Mouse (Mus musculus) right cerebral cortex, postnatal 36 days (tissue): ENCODE measurements around the gene Rgs4.

Experiments
- DNase-seq, 2 experiments: peaks; one replicate each; pipeline ENCODE4 v3.0.0; 2022; ENCODE audit warnings: low spot score in 2 of 2, mixed read lengths in 1 of 2

Rgs4 gene

GRCm38 (mm10) chr1:169747473-169747872 lies at the start of gene Rgs4:
Gene Rgs4, minus strand, starts transcription at chr1:169747642.
- peak; percentile 85 to 89 for DNase-seq

GRCm38 (mm10) chr1:169792437-169792836 lies 45.0 kb upstream of the Rgs4 start:
- DNase-seq = no peak

DNA sequence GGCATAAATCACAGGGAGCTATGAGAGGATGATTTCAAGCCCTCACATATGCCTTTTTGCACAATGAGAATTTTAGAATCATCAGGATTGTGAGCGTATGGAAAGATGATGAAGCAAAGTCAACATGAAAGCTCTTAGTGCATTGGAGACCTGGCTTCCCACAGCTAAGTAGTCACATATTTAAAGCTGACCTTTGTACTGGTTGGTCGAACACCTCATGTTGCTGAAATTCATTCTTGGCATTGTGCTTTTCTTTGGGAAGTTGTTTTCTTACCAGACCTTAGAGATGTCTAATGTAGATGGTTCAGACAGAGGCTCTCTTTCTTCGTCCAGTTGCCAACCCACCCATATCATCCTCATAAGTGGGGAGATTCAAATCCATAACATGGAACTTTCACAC lies 38.5 kb upstream of the Rgs4 start:
- no peak for DNase-seq

DNA sequence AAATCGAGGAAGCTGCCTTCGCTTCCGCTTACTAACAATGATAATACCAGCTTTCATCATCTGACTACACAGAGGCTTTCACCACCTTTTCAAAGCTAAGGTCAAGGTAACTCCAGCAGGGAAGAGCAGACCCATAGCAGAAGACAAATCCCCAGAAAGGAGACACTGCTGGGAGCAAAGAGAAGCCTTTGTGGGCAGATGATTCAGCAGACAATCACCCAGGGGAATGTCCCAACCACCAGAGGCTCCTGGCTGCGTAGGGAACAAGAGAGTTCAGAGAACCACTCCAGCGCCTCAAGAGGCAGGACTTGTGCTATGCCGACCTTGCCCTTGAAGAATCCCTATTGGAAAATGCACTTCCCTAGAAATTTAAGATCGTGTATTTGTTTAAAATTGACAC lies 29.1 kb upstream of the Rgs4 start:
- no peak for DNase-seq

GRCm38 (mm10) chr1:169764619-169764955 lies 17.1 kb upstream of the Rgs4 start:
- no peak for DNase-seq

- DNase-seq = peak; percentile 44 to 51
Observed at GRCm38 (mm10) chr1:169763858-169764618, 16.6 kb upstream of the Rgs4 start.

- no peak for DNase-seq
Observed at GRCm38 (mm10) chr1:169762524-169762923, 15.1 kb upstream of the Rgs4 start.

DNA sequence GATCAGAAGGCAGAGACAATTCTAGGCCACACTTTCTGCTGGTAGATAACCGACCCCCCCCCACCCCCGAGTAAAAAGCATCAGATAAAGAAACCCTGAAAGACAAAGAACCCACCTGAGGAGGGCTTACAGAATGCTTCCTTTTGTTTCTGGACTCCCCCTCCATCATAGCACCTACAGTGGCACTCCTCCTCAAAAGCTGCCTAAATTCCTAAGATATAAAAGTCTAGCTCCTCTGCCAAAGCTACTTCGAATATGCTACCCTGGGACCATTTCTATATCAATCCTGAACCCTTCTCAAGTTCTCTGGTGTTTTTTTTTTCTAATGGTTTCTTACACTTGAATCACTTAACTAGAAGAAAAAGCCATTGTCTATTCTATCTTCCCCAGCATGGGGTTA lies 9.1 kb upstream of the Rgs4 start:
- no peak for DNase-seq

- no peak for DNase-seq
Observed at GRCm38 (mm10) chr1:169752395-169752794, 5.0 kb upstream of the Rgs4 start.

DNA sequence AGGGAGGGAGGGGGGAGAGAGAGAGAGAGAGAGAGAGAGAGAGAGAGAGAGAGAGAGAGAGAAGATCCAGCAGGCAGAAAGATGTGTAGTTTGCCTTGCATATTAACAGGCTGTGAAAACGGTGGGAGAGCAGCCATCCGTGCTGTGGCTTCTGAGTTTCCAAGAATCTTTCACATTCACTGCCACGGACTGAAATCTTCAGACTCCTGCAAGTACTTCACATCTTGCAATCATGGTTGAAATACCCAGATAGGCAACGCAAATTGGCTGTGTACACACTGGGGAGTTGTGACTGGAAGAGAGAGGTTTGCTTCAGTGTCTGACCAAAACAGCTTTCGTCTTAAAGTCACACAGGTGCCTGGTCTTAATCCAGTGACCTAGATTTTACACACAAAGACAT lies 997 bp upstream of the Rgs4 start:
- DNase-seq = peak in 1 of 2 experiments; percentile 47

- DNase-seq = no peak
Observed at GRCm38 (mm10) chr1:169747902-169748301, 460 bp upstream of the Rgs4 start.

DNA sequence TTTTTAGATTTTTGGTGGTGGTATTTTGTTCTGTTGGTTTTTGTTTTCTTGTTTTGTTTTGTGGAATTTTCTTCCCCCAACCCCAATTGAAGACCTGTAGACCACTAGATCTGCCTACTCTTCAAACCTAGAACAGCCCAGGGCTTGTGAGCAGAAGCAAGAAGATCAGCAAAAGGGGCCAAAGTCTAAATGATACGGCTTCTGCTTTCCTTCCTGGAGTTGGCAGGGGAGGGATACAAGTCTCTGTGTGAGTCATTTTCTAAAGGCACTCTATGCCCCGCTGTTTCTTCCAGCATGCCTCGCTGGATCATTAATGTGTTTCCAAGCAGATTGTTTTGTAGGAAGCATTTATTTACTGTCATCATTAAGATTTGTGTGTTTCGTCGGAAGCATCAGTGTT lies 6.3 kb downstream of the Rgs4 start:
- no peak for DNase-seq

GRCm38 (mm10) chr1:169737231-169737630 lies 10.2 kb downstream of the Rgs4 start:
- no peak for DNase-seq

- DNase-seq = no peak
Observed at GRCm38 (mm10) chr1:169736139-169736538, 11.3 kb downstream of the Rgs4 start.

GRCm38 (mm10) chr1:169730599-169731100 lies 16.8 kb downstream of the Rgs4 start:
- DNase-seq = no peak

GRCm38 (mm10) chr1:169726319-169726718 lies 21.1 kb downstream of the Rgs4 start:
- no peak for DNase-seq

DNA sequence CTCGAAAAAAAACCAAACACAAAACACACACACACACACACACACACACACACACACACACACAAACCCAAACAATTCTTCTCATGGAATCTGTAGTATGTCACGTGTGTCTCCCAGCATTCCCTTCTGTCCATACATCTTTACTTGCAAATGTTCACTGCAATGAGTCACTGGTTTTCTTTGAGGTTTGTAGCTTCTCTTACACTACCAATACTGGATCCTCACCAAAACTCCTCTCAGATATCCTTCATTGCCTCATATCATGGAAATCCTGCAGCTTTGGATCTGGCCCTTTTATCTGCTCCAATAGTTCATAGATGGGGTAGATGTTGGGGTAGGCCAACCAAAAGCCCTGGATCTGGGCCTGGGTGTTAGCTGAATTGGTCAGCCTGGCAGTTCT lies 25.6 kb downstream of the Rgs4 start:
- DNase-seq = no peak

- DNase-seq = no peak
Observed at GRCm38 (mm10) chr1:169704395-169705087, 42.9 kb downstream of the Rgs4 start.

- DNase-seq = no peak
Observed at GRCm38 (mm10) chr1:169699184-169699583, 48.3 kb downstream of the Rgs4 start.

- DNase-seq = no peak
Observed at GRCm38 (mm10) chr1:169697236-169697635, 50.2 kb downstream of the Rgs4 start.

GRCm38 (mm10) chr1:169695356-169695755 lies 52.1 kb downstream of the Rgs4 start:
- DNase-seq = no peak

GRCm38 (mm10) chr1:169693537-169693936 lies 53.9 kb downstream of the Rgs4 start:
- no peak for DNase-seq

- no peak for DNase-seq
Observed at GRCm38 (mm10) chr1:169693040-169693439, 54.4 kb downstream of the Rgs4 start.
